Mouse (Mus musculus): ENCODE measurements at regions not wholly inside any gene's neighbourhood (a gene's known extent, or its start where the extent isn't known, plus 50 kb on each side); places are given as distances from the start of the nearest gene placed in this dataset.

GRCm38 (mm10) chr8:78013101-78013500 lies 200.0 kb upstream of the Ttc29 start:
- no peak for DNase-seq (ENCODE audit: low read depth)

- no peak for DNase-seq (ENCODE audit: low read depth)
Measured at GRCm38 (mm10) chr8:78018430-78019180, 194.5 kb upstream of the Ttc29 start.

- DNase-seq (ENCODE audit: low read depth): no peak
Measured at GRCm38 (mm10) chr8:78021473-78021872, 191.6 kb upstream of the Ttc29 start.

GRCm38 (mm10) chr8:78022986-78023385 lies 190.1 kb upstream of the Ttc29 start:
- DNase-seq (ENCODE audit: low read depth): no peak

- DNase-seq (ENCODE audit: low read depth): peak; percentile 31
Measured at GRCm38 (mm10) chr8:78023467-78023866, 189.6 kb upstream of the Ttc29 start.

- DNase-seq (ENCODE audit: low read depth): no peak
Measured at GRCm38 (mm10) chr8:78023936-78024335, 189.2 kb upstream of the Ttc29 start.

- DNase-seq (ENCODE audit: low read depth): no peak
Measured at GRCm38 (mm10) chr8:78024964-78025363, 188.1 kb upstream of the Ttc29 start.

- no peak for DNase-seq (ENCODE audit: low read depth)
Measured at GRCm38 (mm10) chr8:78027371-78027770, 185.7 kb upstream of the Ttc29 start.

- DNase-seq (ENCODE audit: low read depth): no peak
Measured at GRCm38 (mm10) chr8:78028928-78029327, 184.2 kb upstream of the Ttc29 start.

GRCm38 (mm10) chr8:78031811-78032210 lies 181.3 kb upstream of the Ttc29 start:
- no peak for DNase-seq (ENCODE audit: low read depth)

- no peak for DNase-seq (ENCODE audit: low read depth)
Measured at GRCm38 (mm10) chr8:78034687-78035086, 178.4 kb upstream of the Ttc29 start.

- no peak for DNase-seq (ENCODE audit: low read depth)
Measured at GRCm38 (mm10) chr8:78037218-78037617, 175.9 kb upstream of the Ttc29 start.

- no peak for DNase-seq (ENCODE audit: low read depth)
Measured at GRCm38 (mm10) chr8:78046691-78047090, 166.4 kb upstream of the Ttc29 start.

GRCm38 (mm10) chr8:78050768-78051167 lies 162.3 kb upstream of the Ttc29 start:
- no peak for DNase-seq (ENCODE audit: low read depth)

- DNase-seq (ENCODE audit: low read depth): no peak
Measured at GRCm38 (mm10) chr8:78054435-78054834, 158.7 kb upstream of the Ttc29 start.

- no peak for DNase-seq (ENCODE audit: low read depth)
Measured at GRCm38 (mm10) chr8:78054920-78055319, 158.2 kb upstream of the Ttc29 start.

GRCm38 (mm10) chr8:78055531-78055930 lies 157.6 kb upstream of the Ttc29 start:
- DNase-seq (ENCODE audit: low read depth): no peak

- DNase-seq (ENCODE audit: low read depth): peak; percentile 21
Measured at GRCm38 (mm10) chr8:78057357-78057756, 155.7 kb upstream of the Ttc29 start.

GRCm38 (mm10) chr8:78061827-78062719 lies 151.0 kb upstream of the Ttc29 start:
- peak; percentile 78 for DNase-seq (ENCODE audit: low read depth)

- DNase-seq (ENCODE audit: low read depth): no peak
Measured at GRCm38 (mm10) chr8:78063529-78063928, 149.6 kb upstream of the Ttc29 start.

GRCm38 (mm10) chr8:78064161-78064560 lies 148.9 kb upstream of the Ttc29 start:
- DNase-seq (ENCODE audit: low read depth): no peak

GRCm38 (mm10) chr8:78065890-78066493 lies 147.1 kb upstream of the Ttc29 start:
- no peak for DNase-seq (ENCODE audit: low read depth)
